Mouse (Mus musculus) hindbrain, embryonic 10.5 days (tissue): ENCODE data around the gene Kcnip4. TPM values are rescaled to one million over a fixed set of nuclear protein-coding genes. Genes with fewer than 3 reads are reported as not detected.

Experiments
- DNase-seq: peaks from one replicate; pipeline ENCODE4 v3.0.0-alpha.2; 2017; ENCODE audit warnings: low spot score
- H3K27ac ChIP-seq: fragments of 300-500 bp; sonication (generic); 2 replicates; pipeline ENCODE4 v1.5.1; 2016; ENCODE audit warnings: mild to moderate bottlenecking, moderate library complexity
- H3K27me3 ChIP-seq: fragments of 300-500 bp; sonication (generic); 2 replicates; pipeline ENCODE4 v1.6.1; 2016; ENCODE audit warnings: mild to moderate bottlenecking; ENCODE audit not compliant: poor library complexity, insufficient read depth, severe bottlenecking
- H3K36me3 ChIP-seq: fragments of 300-500 bp; sonication (generic); 2 replicates; pipeline ENCODE4 v1.6.1; 2016; ENCODE audit warnings: mild to moderate bottlenecking, moderate library complexity
- H3K4me1 ChIP-seq: fragments of 300-500 bp; sonication (generic); replicated peaks from 2 replicates; pipeline ENCODE4 v1.6.1; 2016; ENCODE audit warnings: mild to moderate bottlenecking
- H3K4me3 ChIP-seq: fragments of 300-500 bp; sonication (generic); 2 replicates; pipeline ENCODE4 v1.5.1; 2016; ENCODE audit warnings: mild to moderate bottlenecking, moderate library complexity
- H3K9me3 ChIP-seq: fragments of 300-500 bp; sonication (generic); 2 replicates; pipeline ENCODE4 v1.6.1; 2016; ENCODE audit warnings: mild to moderate bottlenecking, moderate library complexity
- WGBS: fragments of 180-500 bp; shearing (Covaris S2); methylation state at CpG from one replicate; pipeline ENCODE4 v1.1.7; 2016; 5-methylcytosine and 5-hydroxymethylcytosine counted together
- polyA plus RNA-seq: library from polyadenylated mRNA; unstranded; fragments of >200 nt; fragmentation: Nextera tagmentation; extraction: Ambion mirVana; gene quantifications from 2 replicates; pipeline ENCODE4 v1.2.1, GENCODE M21; 2016

The Kcnip4 gene
- polyA plus RNA-seq, 1 experiment from 2014 or later, result 1.7 TPM

DNA sequence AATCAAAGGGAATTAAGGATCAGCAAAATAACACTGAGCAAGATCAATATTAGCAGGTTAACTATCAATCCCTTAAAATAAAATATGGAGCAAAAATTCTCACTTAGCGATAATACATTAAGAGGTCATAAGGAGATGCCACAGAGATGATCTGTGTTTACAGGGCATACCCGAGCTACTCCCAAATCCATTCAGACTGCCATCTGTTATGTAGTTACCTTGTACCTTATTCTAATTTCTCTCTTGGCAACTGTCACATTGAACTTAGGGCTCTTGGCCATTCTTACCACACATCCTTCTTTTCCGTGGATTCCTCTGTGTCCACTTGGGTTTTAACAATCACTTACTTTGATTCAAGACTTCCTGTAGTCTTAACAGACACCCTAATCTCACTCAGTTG lies 71.6 kb downstream of the Kcnip4 start:
- no peaks in the 10 kb centered on the region for H3K4me1 ChIP-seq
- H3K27me3 ChIP-seq, result no peaks in the 10 kb centered on the region
- 87% methylated on average over 3 of the region's 3 CpGs for WGBS
- H3K4me3 ChIP-seq, result no peak overlapping the region
- H3K36me3 ChIP-seq, result no peaks in the 10 kb centered on the region
- H3K9me3 ChIP-seq, result no peaks in the 10 kb centered on the region
- no peak overlapping the region for H3K27ac ChIP-seq
- no peak for DNase-seq

- H3K27me3 ChIP-seq, result no peaks in the 10 kb centered on the region
- H3K4me1 ChIP-seq, result no peaks in the 10 kb centered on the region
- no peaks in the 10 kb centered on the region for H3K36me3 ChIP-seq
- H3K27ac ChIP-seq, result no peak overlapping the region
- H3K4me3 ChIP-seq, result no peak overlapping the region
- H3K9me3 ChIP-seq, result no peaks in the 10 kb centered on the region
- DNase-seq, result no peak
Observed at GRCm38 (mm10) chr5:49451295-49451694, 73.4 kb downstream of the Kcnip4 start.

DNA sequence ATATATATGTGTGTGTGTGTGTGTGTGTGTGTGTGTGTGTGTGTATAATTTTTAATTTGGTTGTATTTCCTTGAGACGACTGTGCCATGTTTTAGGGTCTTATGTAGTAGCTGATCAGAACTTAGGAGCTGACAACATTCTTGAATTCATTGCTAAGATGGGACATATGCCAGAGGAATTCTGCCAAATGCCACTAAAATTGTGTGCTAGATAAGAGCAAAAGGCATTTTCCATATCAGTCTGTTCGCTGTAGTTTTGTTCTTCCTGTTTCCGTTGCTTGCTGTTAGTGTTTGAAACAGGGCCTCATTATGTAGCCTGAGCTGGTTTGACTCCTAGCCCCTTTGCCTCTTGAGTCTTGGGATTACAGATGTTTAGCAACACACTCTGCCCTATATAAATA lies 73.8 kb downstream of the Kcnip4 start:
- WGBS, result 91% methylated on average over 3 of the region's 3 CpGs
- H3K4me1 ChIP-seq, result no peaks in the 10 kb centered on the region

GRCm38 (mm10) chr5:49437236-49437635 lies 87.5 kb downstream of the Kcnip4 start:
- Histone ChIP-seq H3K27ac (no peak overlapping the region), H3K4me3 (no peak overlapping the region), H3K4me1 (no peaks in the 10 kb centered on the region), H3K9me3 (no peaks in the 10 kb centered on the region), H3K27me3 (no peaks in the 10 kb centered on the region), H3K36me3 (no peaks in the 10 kb centered on the region)
- no peak for DNase-seq
- 79% methylated on average over 2 of the region's 2 CpGs for WGBS

More for the DNA sequence above, 73.8 kb downstream of the Kcnip4 start:
- Histone ChIP-seq H3K9me3 (no peaks in the 10 kb centered on the region), H3K36me3 (no peaks in the 10 kb centered on the region), H3K4me3 (no peak overlapping the region), H3K27me3 (no peaks in the 10 kb centered on the region), H3K27ac (no peak overlapping the region)
- no peak for DNase-seq

DNA sequence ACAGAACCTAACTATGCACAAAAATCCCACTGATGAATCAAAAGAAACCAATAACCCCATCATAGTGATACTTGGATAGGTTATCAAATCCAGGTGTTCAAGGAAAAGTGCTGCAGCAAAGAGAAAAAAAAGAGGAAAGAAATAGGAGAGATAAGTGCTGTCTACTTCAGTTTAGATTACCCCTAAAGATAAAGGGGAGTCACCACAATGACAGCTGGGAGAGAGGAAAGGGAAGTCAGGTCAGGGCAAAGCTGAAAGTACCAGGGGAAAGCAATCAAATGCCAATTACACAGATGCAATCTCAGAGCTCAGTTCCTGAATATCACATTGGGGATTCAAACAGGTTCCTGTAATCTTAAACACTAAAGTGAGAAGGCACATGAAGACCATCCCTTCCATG lies 97.0 kb downstream of the Kcnip4 start:
- no peak for DNase-seq
- Histone ChIP-seq H3K27me3 (no peaks in the 10 kb centered on the region), H3K4me1 (no peaks in the 10 kb centered on the region), H3K9me3 (no peaks in the 10 kb centered on the region), H3K36me3 (no peaks in the 10 kb centered on the region), H3K27ac (no peak overlapping the region), H3K4me3 (no peak overlapping the region)

- no peaks in the 10 kb centered on the region for H3K9me3 ChIP-seq
- H3K4me3 ChIP-seq, result no peak overlapping the region
- H3K27me3 ChIP-seq, result no peaks in the 10 kb centered on the region
- H3K36me3 ChIP-seq, result no peaks in the 10 kb centered on the region
- no peak for DNase-seq
- no peaks in the 10 kb centered on the region for H3K4me1 ChIP-seq
- no peak overlapping the region for H3K27ac ChIP-seq
Observed at GRCm38 (mm10) chr5:49419707-49420106, 105.0 kb downstream of the Kcnip4 start.

- no peaks in the 10 kb centered on the region for H3K4me1 ChIP-seq
- H3K4me3 ChIP-seq, result no peak overlapping the region
- H3K9me3 ChIP-seq, result no peaks in the 10 kb centered on the region
- no peak for DNase-seq
- H3K27me3 ChIP-seq, result no peaks in the 10 kb centered on the region
- WGBS, result 67% methylated on average over 1 of the region's 1 CpGs
- H3K27ac ChIP-seq, result no peak overlapping the region
- no peaks in the 10 kb centered on the region for H3K36me3 ChIP-seq
Observed at GRCm38 (mm10) chr5:49408351-49408750, 116.4 kb downstream of the Kcnip4 start.

DNA sequence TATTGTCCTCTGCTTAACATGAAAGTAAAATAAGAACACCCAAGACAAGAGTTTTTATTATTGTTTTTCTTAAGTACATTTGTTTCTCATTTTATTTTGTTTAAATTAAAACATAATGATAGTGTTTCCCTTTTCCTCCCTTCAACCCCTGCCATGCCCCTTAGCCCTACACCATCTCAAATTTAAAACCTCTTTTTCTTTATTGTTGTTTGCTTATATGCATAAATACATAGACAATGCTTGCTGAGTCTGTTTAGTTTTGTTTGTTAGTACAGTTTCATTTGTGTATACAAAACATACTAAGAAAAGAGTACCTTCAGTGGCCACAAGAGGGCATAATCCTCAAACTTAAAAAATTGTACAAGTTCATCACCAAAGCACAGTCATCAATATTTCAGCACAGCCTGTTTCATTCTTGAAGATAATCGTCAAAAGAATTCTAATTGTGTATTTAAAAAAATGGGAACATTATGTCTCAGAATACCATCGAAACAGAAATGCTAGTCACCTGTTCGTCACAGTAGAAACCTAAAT lies 154.1 kb downstream of the Kcnip4 start:
- DNase-seq, result no peak
- H3K4me3 ChIP-seq, result no peak overlapping the region
- no peaks in the 10 kb centered on the region for H3K27me3 ChIP-seq
- H3K27ac ChIP-seq, result no peak overlapping the region
- WGBS, result 53% methylated on average over 3 of the region's 3 CpGs
- H3K4me1 ChIP-seq, result no peaks in the 10 kb centered on the region
- H3K36me3 ChIP-seq, result no peaks in the 10 kb centered on the region
- H3K9me3 ChIP-seq, result no peaks in the 10 kb centered on the region

DNA sequence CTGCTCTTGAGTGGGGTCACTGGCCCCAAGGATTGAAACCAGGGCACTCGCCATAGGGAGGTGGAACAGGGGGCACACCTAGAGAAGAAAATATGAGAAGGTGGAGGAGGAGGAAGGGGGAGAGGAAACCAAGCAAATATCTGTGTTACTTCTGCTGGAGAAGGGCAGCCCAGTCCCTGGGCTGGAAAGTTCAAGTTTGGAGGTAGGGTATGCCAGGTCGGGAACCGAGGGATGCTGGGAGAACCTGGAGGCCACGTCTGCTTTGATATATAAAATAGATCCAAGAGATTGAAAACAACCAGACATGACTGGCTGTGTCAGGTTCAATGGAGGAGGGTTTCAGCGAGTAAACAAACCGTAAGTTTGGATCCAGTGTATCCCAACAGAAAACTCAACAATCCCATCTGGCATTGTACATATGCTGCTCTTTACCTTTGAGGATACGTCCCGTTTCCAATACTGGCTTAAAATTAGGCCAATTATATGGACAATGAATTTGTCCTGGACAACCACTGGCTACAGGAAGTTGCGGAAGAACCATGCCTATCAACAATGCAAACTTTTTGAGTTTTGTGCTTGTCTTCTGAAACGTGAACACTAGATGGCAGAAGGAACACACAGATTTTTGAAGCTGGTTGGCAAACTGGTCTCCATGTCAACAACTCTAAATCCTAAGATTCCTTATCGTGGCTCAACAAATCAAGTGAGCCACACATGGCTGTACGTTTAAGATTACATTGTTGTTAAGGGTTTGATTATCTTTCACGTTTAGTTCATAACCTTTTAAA lies 155.9 kb downstream of the Kcnip4 start:
- H3K4me1 ChIP-seq, result no peaks in the 10 kb centered on the region
- H3K36me3 ChIP-seq, result no peaks in the 10 kb centered on the region
- 54% methylated on average over 13 of the region's 13 CpGs for WGBS
- H3K27me3 ChIP-seq, result no peaks in the 10 kb centered on the region
- no peaks in the 10 kb centered on the region for H3K9me3 ChIP-seq
- no peak overlapping the region for H3K27ac ChIP-seq
- no peak overlapping the region for H3K4me3 ChIP-seq
- no peak for DNase-seq

- Histone ChIP-seq H3K27me3 (no peaks in the 10 kb centered on the region), H3K9me3 (no peaks in the 10 kb centered on the region), H3K36me3 (no peaks in the 10 kb centered on the region), H3K27ac (no peak overlapping the region), H3K4me1 (peaks cover 4% of the 10 kb centered on the region; the same call in 1 of the 2 replicates), H3K4me3 (no peak overlapping the region)
- no peak for DNase-seq
- 88% methylated on average over 3 of the region's 3 CpGs for WGBS
Observed at GRCm38 (mm10) chr5:49356381-49356780, 168.3 kb downstream of the Kcnip4 start.

- H3K27me3 ChIP-seq, result no peaks in the 10 kb centered on the region
- H3K4me1 ChIP-seq, result peaks cover 4% of the 10 kb centered on the region; the same call in 1 of the 2 replicates
- WGBS, result 64% methylated on average over 5 of the region's 5 CpGs
- DNase-seq, result no peak
- no peak overlapping the region for H3K4me3 ChIP-seq
- no peak overlapping the region for H3K27ac ChIP-seq
- no peaks in the 10 kb centered on the region for H3K36me3 ChIP-seq
- no peaks in the 10 kb centered on the region for H3K9me3 ChIP-seq
Observed at GRCm38 (mm10) chr5:49352061-49352460, 172.6 kb downstream of the Kcnip4 start.

DNA sequence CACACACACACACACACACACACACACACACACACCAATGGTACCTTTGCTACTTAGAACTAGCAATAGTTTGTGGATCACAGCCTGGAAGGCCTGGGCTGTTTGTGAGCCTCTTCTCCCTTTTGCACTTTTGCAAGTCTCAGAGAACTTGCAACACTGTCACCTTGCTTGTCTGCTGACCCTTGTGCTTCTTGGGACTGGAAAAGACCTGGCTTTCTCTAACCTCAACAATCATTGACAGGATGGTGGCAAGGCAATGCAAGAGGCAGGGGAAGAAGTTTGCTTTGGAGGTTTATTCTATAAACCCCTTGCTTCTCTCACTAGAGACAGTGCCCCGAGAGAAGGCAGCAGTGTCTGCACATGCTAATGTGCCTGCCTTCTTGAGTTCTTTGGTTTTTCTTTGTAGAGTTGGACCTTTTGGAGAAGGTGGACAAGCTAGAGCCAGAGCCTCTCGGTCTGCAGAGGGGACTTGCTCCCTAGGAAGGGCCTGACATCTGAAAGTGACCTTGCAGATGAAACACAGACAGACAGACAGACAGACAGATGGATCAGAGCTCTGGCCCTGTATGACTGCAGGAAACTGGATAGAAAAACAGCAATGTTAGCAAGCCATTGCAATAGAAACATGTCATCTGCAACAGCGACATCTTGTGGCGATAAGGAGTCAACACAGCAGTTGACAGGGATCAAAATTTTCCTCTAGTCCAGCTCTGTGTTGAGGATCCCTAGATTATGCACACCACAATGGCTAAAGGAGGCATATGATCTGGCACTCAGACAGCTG lies 174.4 kb downstream of the Kcnip4 start:
- WGBS, result 35% methylated on average over 4 of the region's 4 CpGs
- Histone ChIP-seq H3K27ac (no peak overlapping the region), H3K36me3 (no peaks in the 10 kb centered on the region), H3K27me3 (no peaks in the 10 kb centered on the region), H3K4me1 (peaks cover 4% of the 10 kb centered on the region; the same call in 1 of the 2 replicates), H3K9me3 (no peaks in the 10 kb centered on the region), H3K4me3 (no peak overlapping the region)
- DNase-seq, result peak; percentile 44

GRCm38 (mm10) chr5:49349541-49349940 lies 175.2 kb downstream of the Kcnip4 start:
- no peak for DNase-seq
- H3K27me3 ChIP-seq, result no peaks in the 10 kb centered on the region
- whole genome bisulfite sequencing, result 85% methylated on average over 5 of the region's 5 CpGs
- no peaks in the 10 kb centered on the region for H3K9me3 ChIP-seq
- H3K4me1 ChIP-seq, result peaks cover 4% of the 10 kb centered on the region; the same call in 1 of the 2 replicates
- no peak overlapping the region for H3K4me3 ChIP-seq
- no peak overlapping the region for H3K27ac ChIP-seq
- no peaks in the 10 kb centered on the region for H3K36me3 ChIP-seq
